Mouse (Mus musculus) cortical plate, adult 2 months (tissue): ENCODE data around the gene Plekha5. TPM values are rescaled to one million over a fixed set of nuclear protein-coding genes. Genes with fewer than 3 reads are reported as not detected.
A peak's percentile ranks its signal among the peaks of the same experiment; 100 is the strongest.
"Not testable (repeated sequence)": the region's sequence is repeated elsewhere in the genome, so short reads cannot be mapped to it uniquely, and the experiment has no call there.

Experiments
- H3K27ac ChIP-seq: fragments of 200-500 bp; 2 replicates; pipeline ENCODE4 v1.5.1; 2012; ENCODE audit warnings: low read length, control low read depth, inconsistent platforms; ENCODE audit not compliant: insufficient read depth
- H3K4me1 ChIP-seq: fragments of 200-500 bp; 2 replicates; pipeline ENCODE4 v1.6.1; 2011; ENCODE audit warnings: low read length; ENCODE audit not compliant: control insufficient read depth, insufficient read depth
- H3K4me3 ChIP-seq: fragments of 200-500 bp; 2 replicates; pipeline ENCODE4 v1.5.1; 2011; ENCODE audit warnings: mild to moderate bottlenecking, low read length, control low read depth; ENCODE audit not compliant: insufficient read depth
- CTCF ChIP-seq: fragments of 200-500 bp; IDR thresholded peaks from 2 replicates; pipeline ENCODE4 v1.5.1; 2011; ENCODE audit warnings: mild to moderate bottlenecking, control low read depth, low read length; ENCODE audit not compliant: insufficient read depth; ENCODE audit errors: extremely low read depth
- POLR2A ChIP-seq: fragments of 200-500 bp; IDR thresholded peaks from 2 replicates; pipeline ENCODE4 v1.6.1; 2011; ENCODE audit warnings: mild to moderate bottlenecking, low read length, control low read depth; ENCODE audit not compliant: insufficient read depth; ENCODE audit errors: extremely low read depth
- polyA plus RNA-seq: library from polyadenylated mRNA; depleted of rRNA; stranded (reverse); fragments of >200 nt; gene quantifications from 2 replicates; pipeline ENCODE4 v1.2.3, GENCODE M21; 2012

Gene Plekha5
- polyA plus RNA-seq, 1 experiment: 106 TPM

DNA sequence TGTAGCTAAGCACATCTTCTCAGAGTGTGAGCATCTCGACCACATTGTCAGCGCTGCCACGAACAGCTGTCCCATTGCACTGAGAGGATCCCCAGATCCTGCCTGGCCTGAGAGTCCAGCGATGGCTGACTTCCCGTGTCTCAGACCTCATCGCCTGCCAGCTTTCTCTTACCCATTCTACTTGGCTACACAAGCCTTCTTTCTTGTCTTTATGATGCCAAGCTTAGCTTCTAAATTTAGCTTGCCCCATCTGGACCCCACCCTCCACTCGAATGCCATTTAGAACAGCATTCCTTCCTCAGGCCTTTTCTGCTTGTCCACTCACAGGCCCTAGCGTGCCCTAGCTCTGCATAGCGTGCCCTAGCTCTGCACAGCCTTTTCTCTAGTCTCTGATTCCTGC is 60.3 kb downstream of the Plekha5 start:
- no peak overlapping the region for H3K4me3 ChIP-seq
- TF ChIP-seq POLR2A (no peak), CTCF (no peak)
- peaks cover 17% of the 10 kb centered on the region for H3K4me1 ChIP-seq
- no peak overlapping the region for H3K27ac ChIP-seq

DNA sequence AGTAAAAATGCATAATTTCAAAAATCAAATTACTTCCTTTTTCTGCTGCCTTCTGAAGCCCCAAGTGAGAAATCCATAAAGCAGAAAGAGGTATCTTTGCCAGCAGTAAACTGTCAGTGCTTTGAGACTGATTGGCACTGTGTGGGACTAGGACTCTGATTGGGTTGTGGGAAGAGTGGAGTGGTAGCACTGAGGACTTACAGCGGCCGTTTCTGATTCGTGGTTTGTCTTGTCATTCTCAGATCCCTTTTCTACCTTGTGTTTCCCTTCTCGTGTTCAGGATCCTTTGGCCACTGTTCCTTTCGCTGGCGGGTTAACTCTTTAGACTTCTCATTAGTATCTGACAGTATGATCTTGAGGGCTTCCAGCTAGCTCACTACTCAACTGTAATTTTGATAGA is 61.8 kb downstream of the Plekha5 start:
- Histone ChIP-seq H3K4me1 (peaks cover 10% of the 10 kb centered on the region; the same call in 1 of the 2 replicates), H3K27ac (no peak overlapping the region), H3K4me3 (no peak overlapping the region)
- TF ChIP-seq POLR2A (no peak), CTCF (no peak)

DNA sequence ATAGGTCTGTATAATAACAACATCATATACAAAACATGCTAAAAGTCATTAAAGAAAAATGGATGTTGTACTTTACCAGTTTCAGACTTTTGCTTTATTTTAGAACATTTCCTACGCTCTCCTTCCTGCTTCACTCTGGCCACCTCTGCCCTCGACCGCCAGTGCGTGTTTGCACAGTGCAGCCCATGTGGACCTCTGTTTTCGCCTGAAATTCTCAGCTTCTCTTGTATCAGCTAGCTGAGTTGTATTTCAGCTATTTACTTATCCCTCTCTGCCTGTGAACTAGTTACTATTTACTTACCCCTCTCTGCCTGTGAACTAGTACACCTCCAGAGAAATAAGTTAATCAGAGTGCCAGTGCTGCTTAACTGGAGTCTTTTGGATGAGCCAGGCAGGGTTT is 62.8 kb downstream of the Plekha5 start:
- Histone ChIP-seq H3K4me3 (no peak overlapping the region), H3K27ac (no peak overlapping the region), H3K4me1 (peaks cover 11% of the 10 kb centered on the region; the same call in 1 of the 2 replicates)
- TF ChIP-seq POLR2A: no peak
- no peak for TF ChIP-seq CTCF

DNA sequence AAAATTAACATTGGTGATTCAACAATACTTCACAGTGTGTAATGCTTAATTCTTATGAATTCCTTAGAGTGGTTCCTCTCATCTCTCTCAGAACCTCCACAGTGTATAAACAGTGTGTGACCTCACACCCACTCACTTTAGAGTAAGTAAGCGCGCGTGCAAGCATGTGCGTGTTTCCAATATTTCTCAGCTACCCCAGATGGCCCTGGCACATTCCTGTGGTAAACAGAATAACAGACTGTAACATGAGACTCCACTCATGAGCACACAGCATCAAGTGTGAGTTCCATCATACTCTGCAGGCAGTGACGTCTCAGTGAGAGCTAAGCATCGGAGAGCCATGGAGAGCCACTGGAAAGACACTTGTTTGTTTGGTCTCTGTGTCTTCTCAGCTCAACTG is 63.6 kb downstream of the Plekha5 start:
- Histone ChIP-seq H3K4me1 (peaks cover 14% of the 10 kb centered on the region; the same call in 1 of the 2 replicates), H3K4me3 (no peak overlapping the region), H3K27ac (no peak overlapping the region)
- TF ChIP-seq CTCF (no peak), POLR2A (no peak)

DNA sequence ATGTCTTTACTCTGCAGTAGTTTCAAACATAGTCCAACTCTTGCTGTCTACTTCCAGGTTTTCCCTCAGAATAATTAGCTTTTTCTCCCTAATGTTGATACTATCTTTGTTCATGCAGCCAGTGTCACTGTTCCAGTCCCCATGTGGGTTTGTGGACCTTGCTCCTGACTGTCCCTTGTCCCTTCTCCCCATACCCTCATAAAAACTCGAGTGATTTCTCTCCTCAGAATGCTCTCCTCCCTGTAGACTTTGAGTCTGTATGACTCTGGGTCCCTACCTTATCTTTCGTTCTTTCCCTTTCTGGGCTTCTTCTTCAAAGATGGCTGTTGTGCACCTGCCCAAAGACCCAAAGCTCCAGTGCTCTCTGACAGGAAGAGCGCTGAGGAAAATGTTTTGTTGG is 64.8 kb downstream of the Plekha5 start:
- no peak overlapping the region for H3K4me3 ChIP-seq
- TF ChIP-seq POLR2A (no peak), CTCF (no peak)
- H3K27ac ChIP-seq: no peak overlapping the region
- peaks cover 11% of the 10 kb centered on the region; the same call in 1 of the 2 replicates for H3K4me1 ChIP-seq

DNA sequence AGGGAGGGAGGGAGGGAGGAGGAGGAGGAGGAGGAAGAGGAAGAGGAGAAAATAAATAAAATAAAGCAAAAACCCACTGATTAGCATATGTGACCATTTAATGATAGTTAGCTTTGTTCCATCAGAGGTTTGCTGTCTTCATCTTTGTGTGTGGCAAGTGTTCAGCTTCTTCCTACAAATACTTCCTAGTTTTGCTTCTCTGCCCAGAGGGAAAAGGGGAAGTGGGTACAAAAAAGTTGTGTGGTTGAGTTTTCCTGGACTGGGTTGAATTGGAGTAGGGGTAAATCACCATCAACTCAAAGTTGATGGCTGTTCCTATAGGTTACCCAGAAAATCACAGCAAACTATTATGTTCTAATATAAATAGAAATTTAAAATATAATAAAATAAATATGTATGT is 65.7 kb downstream of the Plekha5 start:
- Histone ChIP-seq H3K4me1 (peaks cover 7% of the 10 kb centered on the region; the same call in 1 of the 2 replicates), H3K4me3 (no peak overlapping the region), H3K27ac (no peak overlapping the region)
- TF ChIP-seq POLR2A: no peak
- TF ChIP-seq CTCF: no peak

DNA sequence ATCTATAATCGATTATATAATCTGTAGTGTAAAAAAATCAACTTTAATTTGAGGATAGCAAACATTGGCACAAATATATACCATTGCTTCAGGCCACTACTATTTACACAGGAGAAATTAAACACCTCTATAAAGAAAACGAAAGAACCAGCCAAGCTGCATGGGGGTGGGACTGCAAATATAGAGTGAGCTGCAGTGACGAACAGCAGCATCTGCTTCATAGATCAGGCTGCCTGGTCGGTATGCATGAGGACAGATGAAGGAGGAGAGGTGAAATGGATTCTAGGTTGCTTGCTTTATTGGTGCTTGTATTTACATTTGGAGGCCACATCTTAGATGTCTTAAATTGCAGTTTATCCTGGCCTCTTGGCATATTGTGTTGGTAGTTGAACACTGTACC is 66.4 kb downstream of the Plekha5 start:
- H3K27ac ChIP-seq: peak overlapping the region; percentile 28; the same call in 1 of the 2 replicates
- H3K4me3 ChIP-seq: no peak overlapping the region
- TF ChIP-seq CTCF (no peak), POLR2A (no peak)
- H3K4me1 ChIP-seq: peaks cover 7% of the 10 kb centered on the region; the same call in 1 of the 2 replicates

DNA sequence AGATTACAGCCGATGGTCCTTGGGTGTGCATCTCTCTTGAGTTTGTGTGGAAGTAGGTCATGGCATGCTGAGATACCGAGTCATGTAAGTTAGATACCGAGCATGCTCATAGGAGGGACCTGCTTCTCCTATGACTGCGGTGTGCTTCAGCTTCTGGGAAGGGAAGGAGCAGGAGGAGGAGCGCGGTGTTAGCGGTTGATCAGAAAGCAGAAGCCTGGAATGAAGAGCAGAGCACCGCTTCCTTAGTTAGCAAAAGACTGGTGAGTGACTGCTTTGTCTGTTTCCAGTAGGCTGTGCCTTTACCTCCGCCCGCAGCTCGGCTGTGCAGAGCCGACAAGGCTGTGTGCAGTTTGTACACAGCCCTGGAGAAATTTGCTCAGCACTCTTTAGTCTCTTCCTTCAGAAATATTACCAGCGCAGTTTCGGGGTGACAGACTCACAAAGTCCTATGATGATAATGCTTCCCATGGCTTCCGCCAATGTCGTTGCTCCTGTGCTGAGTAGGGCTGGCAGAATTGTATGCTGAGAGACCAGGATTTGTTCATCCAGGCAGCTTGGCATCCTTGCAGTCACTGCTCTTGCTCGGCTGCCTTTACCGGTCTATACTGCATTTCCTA is 67.2 kb downstream of the Plekha5 start:
- H3K4me3 ChIP-seq: peak overlapping the region; percentile 41
- peak; percentile 63; the same call in 1 of the 2 replicates for TF ChIP-seq POLR2A
- TF ChIP-seq CTCF: no peak
- peaks cover 7% of the 10 kb centered on the region; the same call in 1 of the 2 replicates for H3K4me1 ChIP-seq
- H3K27ac ChIP-seq: peak overlapping the region; percentile 53; the same call in 1 of the 2 replicates

DNA sequence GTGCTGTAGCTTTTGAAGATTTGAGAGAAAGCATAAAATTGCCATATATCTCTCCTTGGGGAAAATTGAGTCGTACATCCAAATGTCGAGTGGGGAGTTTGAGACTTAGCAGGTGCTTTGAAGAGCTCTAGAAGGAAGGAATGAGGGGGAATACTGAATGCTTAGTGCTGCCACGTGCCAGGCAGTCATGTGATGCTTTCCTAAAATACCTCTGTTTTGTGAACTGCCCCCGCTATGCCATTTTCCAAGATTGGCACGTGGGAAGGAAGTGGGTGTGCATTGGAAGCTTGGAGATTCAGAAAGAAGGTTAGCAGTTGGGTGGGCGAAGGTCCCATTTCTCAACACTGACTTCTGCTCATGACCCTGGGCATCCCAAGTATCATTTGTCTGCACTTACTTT is 68.2 kb downstream of the Plekha5 start:
- TF ChIP-seq POLR2A: peak; percentile 67
- TF ChIP-seq CTCF: no peak
- Histone ChIP-seq H3K4me3 (no peak overlapping the region), H3K27ac (no peak overlapping the region)

DNA sequence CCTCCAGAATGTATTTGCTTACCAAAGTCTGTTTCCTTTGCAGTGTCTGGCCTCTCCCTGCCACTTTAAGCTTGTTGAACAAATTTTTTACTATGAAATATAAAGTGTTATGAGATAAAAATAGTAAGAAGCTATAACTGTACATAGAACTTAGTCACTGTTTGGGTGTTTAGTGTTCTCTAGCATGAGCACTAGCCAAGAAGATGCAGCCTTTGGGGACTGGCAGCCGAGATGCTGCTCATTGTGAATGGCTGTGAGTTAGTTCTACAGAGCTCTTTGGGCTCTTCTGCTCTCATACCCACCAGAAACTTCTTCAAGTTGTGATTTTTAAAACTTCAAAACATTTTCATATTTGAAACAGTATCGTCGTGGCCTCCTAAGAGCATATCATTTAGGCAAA is 74.2 kb downstream of the Plekha5 start:
- no peak overlapping the region for H3K27ac ChIP-seq
- peaks cover 4% of the 10 kb centered on the region; the same call in 1 of the 2 replicates for H3K4me1 ChIP-seq
- TF ChIP-seq POLR2A: no peak
- TF ChIP-seq CTCF: no peak
- H3K4me3 ChIP-seq: no peak overlapping the region

More for the DNA sequence above, 68.2 kb downstream of the Plekha5 start:
- H3K4me1 ChIP-seq: peaks cover 7% of the 10 kb centered on the region; the same call in 1 of the 2 replicates

DNA sequence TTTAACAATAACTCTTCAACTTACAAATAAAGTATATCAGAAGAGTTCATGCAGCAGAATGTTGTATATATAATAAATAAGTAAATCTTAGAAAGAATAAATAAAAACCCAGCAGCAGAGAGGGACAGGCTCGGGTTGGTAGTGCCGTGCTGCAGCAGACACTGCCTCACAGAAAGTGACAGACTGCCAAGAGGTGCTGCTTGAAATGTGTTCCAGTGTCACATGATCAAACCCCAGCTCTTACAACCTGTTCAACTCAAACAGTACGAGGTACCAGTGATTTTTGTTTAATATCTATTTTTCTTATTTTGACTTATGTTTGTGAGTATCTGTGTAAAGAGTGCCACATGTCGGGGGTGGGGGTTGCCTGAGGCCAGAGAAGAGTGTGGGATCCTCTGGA is 75.1 kb downstream of the Plekha5 start:
- no peak overlapping the region for H3K4me3 ChIP-seq
- peaks cover 4% of the 10 kb centered on the region; the same call in 1 of the 2 replicates for H3K4me1 ChIP-seq
- TF ChIP-seq CTCF (no peak), POLR2A (no peak)
- H3K27ac ChIP-seq: no peak overlapping the region

DNA sequence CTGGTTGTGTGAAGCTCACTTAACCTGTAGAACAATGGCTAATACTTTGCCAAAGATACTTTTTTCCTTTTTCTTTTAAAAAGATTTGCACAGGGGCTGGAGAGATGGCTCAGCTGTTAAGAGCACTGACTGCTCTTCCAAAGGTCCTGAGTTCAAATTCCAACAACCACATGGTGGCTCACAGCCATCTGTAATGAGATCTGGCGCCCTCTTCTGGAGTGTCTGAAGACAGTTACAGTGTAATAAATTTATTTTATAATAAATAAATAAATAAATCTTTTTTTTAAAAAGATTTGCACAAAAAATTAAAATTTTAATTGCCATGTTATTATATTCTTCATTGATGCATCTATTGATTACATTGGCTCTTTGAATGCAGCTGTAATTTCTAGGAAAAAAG is 77.0 kb downstream of the Plekha5 start:
- H3K27ac ChIP-seq, H3K4me1 ChIP-seq, H3K4me3 ChIP-seq: not testable (repeated sequence)
